Mouse (Mus musculus) cerebellum, adult 2 months (tissue): ENCODE results near the gene Dhrs7.

Experiments used
- CTCF ChIP-seq: fragments of 200-500 bp; IDR thresholded peaks from 2 replicates; pipeline ENCODE4 v1.5.1; 2011; ENCODE audit warnings: low read depth, mild to moderate bottlenecking, control low read depth, low read length, moderate library complexity, borderline replicate concordance; ENCODE audit not compliant: insufficient read depth
- POLR2A ChIP-seq: fragments of 200-500 bp; IDR thresholded peaks from 2 replicates; pipeline ENCODE4 v1.6.1; 2011; ENCODE audit warnings: low read length, control low read depth, borderline replicate concordance; ENCODE audit not compliant: insufficient read depth

DNA sequence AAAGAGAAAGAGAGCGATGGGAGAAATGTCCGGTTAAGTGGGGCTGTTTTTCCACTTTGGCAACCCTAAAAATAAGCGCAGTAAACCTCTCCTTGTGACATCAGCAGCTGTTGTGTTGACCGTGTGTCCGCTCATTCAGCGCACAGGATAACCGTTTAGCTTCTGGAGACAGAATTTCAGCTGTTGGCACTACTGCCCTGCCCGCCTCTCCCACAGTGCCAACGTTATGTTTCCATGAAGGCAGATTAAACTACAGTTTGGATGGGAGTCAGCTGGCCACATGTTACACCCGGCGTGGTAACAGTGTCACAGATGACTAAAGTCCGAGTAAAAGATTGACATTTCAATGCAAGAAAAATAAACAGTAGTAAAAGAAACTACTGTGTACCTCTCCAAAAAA lies 29.7 kb upstream of the Dhrs7 start:
- no peak for TF ChIP-seq CTCF
- TF ChIP-seq POLR2A = no peak
